Mouse (Mus musculus) cerebellum, adult 18-20 months (tissue): ENCODE measurements around the gene Abl2.
"Not testable (repeated sequence)": the region's sequence is repeated elsewhere in the genome, so short reads cannot be mapped to it uniquely, and the experiment has no call there.

ENCODE experiments used
- DNase-seq, 2 experiments: peaks; one replicate each; pipeline ENCODE4 v3.0.0; 2021

Abl2 gene

GRCm38 (mm10) chr1:156558024-156558930, at the start of gene Abl2:
Gene Abl2, plus strand, starts transcription at chr1:156558786.
- peak; percentile 88 to 89 for DNase-seq

- DNase-seq: no peak
These were observed 38.3 kb upstream of the Abl2 start for GRCm38 (mm10) chr1:156520136-156520780.

- DNase-seq: no peak
These were observed 36.6 kb upstream of the Abl2 start for GRCm38 (mm10) chr1:156521796-156522517.

GRCm38 (mm10) chr1:156523842-156524241, 34.7 kb upstream of the Abl2 start, which contains the start of gene Gm10031:
Gene Gm10031, plus strand, starts transcription at chr1:156524012.
- DNase-seq: not testable (repeated sequence)

- not testable (repeated sequence) for DNase-seq
These were observed 26.0 kb upstream of the Abl2 start for GRCm38 (mm10) chr1:156532476-156533175.

GRCm38 (mm10) chr1:156533483-156533882, 25.1 kb upstream of the Abl2 start:
- DNase-seq: no peak

- no peak for DNase-seq
These were observed 24.7 kb upstream of the Abl2 start for GRCm38 (mm10) chr1:156533911-156534310.

- DNase-seq: no peak
These were observed 21.6 kb upstream of the Abl2 start for GRCm38 (mm10) chr1:156537031-156537430.

GRCm38 (mm10) chr1:156537701-156538100, 20.9 kb upstream of the Abl2 start:
- DNase-seq: no peak

- no peak for DNase-seq
These were observed 20.2 kb upstream of the Abl2 start for GRCm38 (mm10) chr1:156538382-156538781.

GRCm38 (mm10) chr1:156539787-156540560, 18.6 kb upstream of the Abl2 start:
- DNase-seq: peak in 1 of 2 experiments; percentile 7

GRCm38 (mm10) chr1:156543999-156544398, 14.6 kb upstream of the Abl2 start:
- DNase-seq: no peak

GRCm38 (mm10) chr1:156558950-156559640, 509 bp downstream of the Abl2 start:
- DNase-seq: peak; percentile 53 to 74

GRCm38 (mm10) chr1:156559641-156560020, 1.0 kb downstream of the Abl2 start:
- no peak for DNase-seq

- DNase-seq: no peak
These were observed 1.9 kb downstream of the Abl2 start for GRCm38 (mm10) chr1:156560500-156560899.

GRCm38 (mm10) chr1:156565328-156565727, 6.7 kb downstream of the Abl2 start:
- DNase-seq: no peak

- DNase-seq: peak in 1 of 2 experiments; percentile 25
These were observed 7.5 kb downstream of the Abl2 start for GRCm38 (mm10) chr1:156566132-156566531.

- DNase-seq: no peak
These were observed 11.0 kb downstream of the Abl2 start for GRCm38 (mm10) chr1:156569615-156570014.

- no peak for DNase-seq
These were observed 14.4 kb downstream of the Abl2 start for GRCm38 (mm10) chr1:156572952-156573351.

GRCm38 (mm10) chr1:156581149-156581548, 22.6 kb downstream of the Abl2 start:
- DNase-seq: peak; percentile 13 to 15

GRCm38 (mm10) chr1:156584175-156584574, 25.6 kb downstream of the Abl2 start:
- DNase-seq: no peak
